Mouse (Mus musculus): ENCODE results near the gene Zfp169. TPM values are rescaled to one million over a fixed set of nuclear protein-coding genes. Genes with fewer than 3 reads are reported as not detected.

Gene Zfp169
- total and polyA plus RNA-seq, 2 experiments from 2014 or later, result 4.0 to 36.6 TPM

- H3K9me3 ChIP-seq (ENCODE audit: low read length), result no peaks in the 10 kb centered on the region
- DNase-seq (peak; percentile 93), ATAC-seq (peak; percentile 92)
- no peak for TF ChIP-seq CTCF (IDR thresholded peaks at IDR 0.05; ENCODE audit: low read depth)
- WGBS, result 27% methylated on average over 21 of the region's 21 CpGs
- peaks cover 10% of the 10 kb centered on the region for H3K4me1 ChIP-seq (ENCODE audit: insufficient read depth)
- peak overlapping the region; percentile 34 for H3K9ac ChIP-seq
- H3K27me3 ChIP-seq (ENCODE audit: insufficient read depth, low read length), result no peaks in the 10 kb centered on the region
- no peaks in the 10 kb centered on the region for H3K36me3 ChIP-seq (ENCODE audit: insufficient read depth)
- H3K4me2 ChIP-seq (ENCODE audit: low read depth), result peak overlapping the region; percentile 38
- peak overlapping the region; percentile 70 for H3K27ac ChIP-seq (ENCODE audit: low read depth, low read length)
- H3K4me3 ChIP-seq (ENCODE audit: low read depth, low read length), result peak overlapping the region; percentile 17; the same call in 1 of the 2 replicates
Measured at GRCm38 (mm10) chr13:48552181-48553090, 39.2 kb upstream of the Zfp169 start.

- WGBS, result 93% methylated on average over 5 of the region's 5 CpGs
- Histone ChIP-seq H3K36me3 (ENCODE audit: insufficient read depth) (no peaks in the 10 kb centered on the region), H3K4me3 (ENCODE audit: low read depth, low read length) (no peak overlapping the region), H3K4me1 (ENCODE audit: insufficient read depth) (peaks cover 13% of the 10 kb centered on the region), H3K4me2 (ENCODE audit: low read depth) (no peak overlapping the region), H3K9ac (no peak overlapping the region), H3K27ac (ENCODE audit: low read depth, low read length) (no peak overlapping the region), H3K27me3 (ENCODE audit: insufficient read depth, low read length) (no peaks in the 10 kb centered on the region), H3K9me3 (ENCODE audit: low read length) (no peaks in the 10 kb centered on the region)
- no peak for ATAC-seq
- DNase-seq, result no peak
- TF ChIP-seq CTCF (IDR thresholded peaks at IDR 0.05; ENCODE audit: low read depth), result no peak
Measured at GRCm38 (mm10) chr13:48548296-48548695, 35.0 kb upstream of the Zfp169 start.

GRCm38 (mm10) chr13:48547623-48548022 is 34.4 kb upstream of the Zfp169 start:
- no peak for DNase-seq
- Histone ChIP-seq H3K9me3 (ENCODE audit: low read length) (no peaks in the 10 kb centered on the region), H3K27me3 (ENCODE audit: insufficient read depth, low read length) (no peaks in the 10 kb centered on the region), H3K4me3 (ENCODE audit: low read depth, low read length) (no peak overlapping the region), H3K4me2 (ENCODE audit: low read depth) (no peak overlapping the region), H3K9ac (no peak overlapping the region), H3K36me3 (ENCODE audit: insufficient read depth) (no peaks in the 10 kb centered on the region), H3K27ac (ENCODE audit: low read depth, low read length) (no peak overlapping the region), H3K4me1 (ENCODE audit: insufficient read depth) (peaks cover 6% of the 10 kb centered on the region)
- ATAC-seq, result no peak
- TF ChIP-seq CTCF (IDR thresholded peaks at IDR 0.05; ENCODE audit: low read depth), result no peak
- 94% methylated on average over 6 of the region's 6 CpGs for WGBS

GRCm38 (mm10) chr13:48546330-48546917 is 33.2 kb upstream of the Zfp169 start:
- Histone ChIP-seq H3K36me3 (ENCODE audit: insufficient read depth) (no peaks in the 10 kb centered on the region), H3K9me3 (ENCODE audit: low read length) (no peaks in the 10 kb centered on the region), H3K4me1 (ENCODE audit: insufficient read depth) (peaks cover 4% of the 10 kb centered on the region; the same call in 1 of the 2 replicates), H3K27me3 (ENCODE audit: insufficient read depth, low read length) (no peaks in the 10 kb centered on the region), H3K27ac (ENCODE audit: low read depth, low read length) (peak overlapping the region; percentile 100), H3K4me2 (ENCODE audit: low read depth) (peak overlapping the region; percentile 57), H3K9ac (peak overlapping the region; percentile 99), H3K4me3 (ENCODE audit: low read depth, low read length) (peak overlapping the region; percentile 100)
- peak; percentile 99 for DNase-seq
- WGBS, result under 1% methylated on average over 68 of the region's 72 CpGs
- ATAC-seq, result peak; percentile 97
- peak; percentile 32 for TF ChIP-seq CTCF (IDR thresholded peaks at IDR 0.05; ENCODE audit: low read depth)

GRCm38 (mm10) chr13:48545476-48546281 is 32.4 kb upstream of the Zfp169 start:
- Histone ChIP-seq H3K4me2 (ENCODE audit: low read depth) (peak overlapping the region; percentile 72), H3K9me3 (ENCODE audit: low read length) (no peaks in the 10 kb centered on the region), H3K27ac (ENCODE audit: low read depth, low read length) (peak overlapping the region; percentile 100), H3K36me3 (ENCODE audit: insufficient read depth) (no peaks in the 10 kb centered on the region), H3K4me1 (ENCODE audit: insufficient read depth) (peaks cover 4% of the 10 kb centered on the region; the same call in 1 of the 2 replicates), H3K27me3 (ENCODE audit: insufficient read depth, low read length) (no peaks in the 10 kb centered on the region), H3K9ac (peak overlapping the region; percentile 99), H3K4me3 (ENCODE audit: low read depth, low read length) (peak overlapping the region; percentile 100)
- peak; percentile 99 for DNase-seq
- WGBS, result 1% methylated on average over 50 of the region's 72 CpGs
- ATAC-seq, result peak; percentile 82
- no peak for TF ChIP-seq CTCF (IDR thresholded peaks at IDR 0.05; ENCODE audit: low read depth)

GRCm38 (mm10) chr13:48544867-48545266 is 31.6 kb upstream of the Zfp169 start:
- peaks cover 4% of the 10 kb centered on the region; the same call in 1 of the 2 replicates for H3K4me1 ChIP-seq (ENCODE audit: insufficient read depth)
- no peak for TF ChIP-seq CTCF (IDR thresholded peaks at IDR 0.05; ENCODE audit: low read depth)
- peak overlapping the region; percentile 72 for H3K4me2 ChIP-seq (ENCODE audit: low read depth)
- ATAC-seq, result no peak
- H3K9me3 ChIP-seq (ENCODE audit: low read length), result no peaks in the 10 kb centered on the region
- no peak for DNase-seq
- 0 out of 2 replicates have a peak overlapping the region, but pooled peaks have one; percentile 99 for H3K9ac ChIP-seq
- WGBS, result 39% methylated on average over 4 of the region's 4 CpGs
- H3K4me3 ChIP-seq (ENCODE audit: low read depth, low read length), result peak overlapping the region; percentile 100
- no peaks in the 10 kb centered on the region for H3K27me3 ChIP-seq (ENCODE audit: insufficient read depth, low read length)
- no peak overlapping the region for H3K27ac ChIP-seq (ENCODE audit: low read depth, low read length)
- no peaks in the 10 kb centered on the region for H3K36me3 ChIP-seq (ENCODE audit: insufficient read depth)
